In the genomic region with DNA sequence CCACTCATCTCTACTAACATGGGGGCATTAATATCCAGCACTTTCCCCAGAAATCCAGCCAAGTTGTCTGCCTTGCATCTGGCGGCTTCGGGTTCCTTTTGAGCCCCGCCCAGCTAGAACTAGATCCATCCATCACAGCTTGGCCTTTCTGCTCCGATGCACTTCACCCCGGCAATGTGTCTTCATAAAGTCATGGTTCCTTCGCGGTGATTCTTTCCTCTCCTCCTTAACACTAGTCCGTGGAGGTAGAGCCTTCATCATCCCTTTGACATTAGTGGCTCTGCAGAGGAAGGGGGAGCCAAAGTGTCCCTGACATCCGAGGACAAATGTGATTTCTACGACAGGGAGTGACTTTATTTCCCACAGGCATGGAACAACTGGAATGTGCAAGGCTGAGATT, we compare ENCODE assay signal across 14 mouse cellular contexts. TPM values are rescaled to one million over a fixed set of nuclear protein-coding genes. Genes with fewer than 3 reads are reported as not detected.
DNase-seq lines count a peak whose midpoint lies in the region; ATAC-seq lines count a peak whose summit lies in the region.
"Had no signal": no experiment of that assay in that cellular context is flagged by ENCODE, and none has a peak within 500 bp of the region (broad histone marks: within the 10 kb centered on the region; RNA-seq: fewer than 3 reads in every experiment).

No protein-coding gene starts in this region.

- 79% methylated on average over 10 of the region's 10 CpGs for WGBS in midbrain, embryonic 10.5 days
- whole genome bisulfite sequencing in midbrain, embryonic 14.5 days = 58% methylated on average over 10 of the region's 10 CpGs

- H3K9me3 ChIP-seq in midbrain, embryonic 10.5 days (replicated peaks) = no peaks in the 10 kb centered on the region
- no peaks in the 10 kb centered on the region for H3K9me3 ChIP-seq in midbrain, embryonic 14.5 days (ENCODE audit: control insufficient read depth, low read length)
- H3K9me3 ChIP-seq: embryonic facial prominence, embryonic 12.5 days; forebrain, embryonic 15.5 days; heart, embryonic 10.5 days; heart, embryonic 15.5 days; hindbrain, embryonic 12.5 days had no signal

- no peak overlapping the region for H3K4me2 ChIP-seq in midbrain, embryonic 14.5 days (ENCODE audit: low read length)
- H3K4me2 ChIP-seq: embryonic facial prominence, embryonic 12.5 days; forebrain, embryonic 15.5 days; heart, embryonic 15.5 days; hindbrain, embryonic 12.5 days had no signal

- no peak overlapping the region for H3K9ac ChIP-seq in midbrain, embryonic 14.5 days (replicated peaks; ENCODE audit: low read length)
- H3K9ac ChIP-seq: embryonic facial prominence, embryonic 12.5 days; forebrain, embryonic 15.5 days; heart, embryonic 15.5 days; hindbrain, embryonic 12.5 days had no signal

- no peak for DNase-seq in midbrain, embryonic 10.5 days (ENCODE audit: low spot score)
- DNase-seq in midbrain, embryonic 14.5 days = no peak
- peak; percentile 65 for DNase-seq in embryo, embryonic 10 days (ENCODE audit: low spot score)
- DNase-seq in embryo, embryonic 9.5 days (ENCODE audit: extremely low spot score) = peak; percentile 25
- DNase-seq in frontal cortex, postnatal 14 days (ENCODE audit: low spot score in 2 of 2) = no peak
- no peak for DNase-seq in adrenal gland, postnatal 4 days (ENCODE audit: low spot score in 2 of 2)

- H3K27me3 ChIP-seq in midbrain, embryonic 10.5 days (ENCODE audit: low read depth, poor library complexity, severe bottlenecking) = peaks cover 19% of the 10 kb centered on the region
- no peaks in the 10 kb centered on the region for H3K27me3 ChIP-seq in midbrain, embryonic 14.5 days (ENCODE audit: control insufficient read depth, insufficient read depth, low read length)
- H3K27me3 ChIP-seq: embryonic facial prominence, embryonic 12.5 days; forebrain, embryonic 15.5 days; hindbrain, embryonic 12.5 days had no signal

- no peak overlapping the region for H3K4me3 ChIP-seq in midbrain, embryonic 10.5 days
- no peak overlapping the region for H3K4me3 ChIP-seq in midbrain, embryonic 14.5 days (replicated peaks; ENCODE audit: low read depth, low read length)
- H3K4me3 ChIP-seq: embryonic facial prominence, embryonic 12.5 days; forebrain, embryonic 15.5 days; heart, embryonic 10.5 days; heart, embryonic 15.5 days; hindbrain, embryonic 12.5 days had no signal

- ATAC-seq in midbrain, embryonic 14.5 days (ENCODE audit: low FRiP score, low TSS enrichment) = no peak
- ATAC-seq: forebrain, embryonic 15.5 days; inflammation-experienced regulatory T-cells, adult 6 months; intestine, postnatal 0 days had no signal

- 0 out of 2 replicates have a peak overlapping the region, but pooled peaks have one; percentile 14 for H3K27ac ChIP-seq in midbrain, embryonic 10.5 days (replicated peaks)
- H3K27ac ChIP-seq in midbrain, embryonic 14.5 days (replicated peaks; ENCODE audit: low read depth, low read length) = no peak overlapping the region
- H3K27ac ChIP-seq: embryonic facial prominence, embryonic 12.5 days; forebrain, embryonic 15.5 days; heart, embryonic 10.5 days; heart, embryonic 15.5 days; hindbrain, embryonic 12.5 days had no signal

- peaks cover 34% of the 10 kb centered on the region for H3K4me1 ChIP-seq in midbrain, embryonic 10.5 days
- 0 out of 2 replicates have a peak, but pooled peaks cover 5% of the 10 kb centered on the region for H3K4me1 ChIP-seq in midbrain, embryonic 14.5 days (ENCODE audit: control insufficient read depth, insufficient read depth, low read length)
- H3K4me1 ChIP-seq: embryonic facial prominence, embryonic 12.5 days; forebrain, embryonic 15.5 days; heart, embryonic 15.5 days had no signal

- H3K36me3 ChIP-seq in midbrain, embryonic 10.5 days = no peaks in the 10 kb centered on the region
- H3K36me3 ChIP-seq in midbrain, embryonic 14.5 days (ENCODE audit: control insufficient read depth, insufficient read depth, low read length) = no peaks in the 10 kb centered on the region
- H3K36me3 ChIP-seq: embryonic facial prominence, embryonic 12.5 days; forebrain, embryonic 15.5 days; heart, embryonic 10.5 days; heart, embryonic 15.5 days; hindbrain, embryonic 12.5 days had no signal

RNA-seq across cellular contexts. Expression of a gene that starts 46.1 kb away (rescaled TPM):
- polyA plus RNA-seq in midbrain, embryonic 10.5 days (2016; fragmentation: Nextera tagmentation; extraction: Ambion mirVana) = 3.4 and 7.3 TPM in 2 replicates
- 19.4 and 23.7 TPM in 2 replicates for polyA plus RNA-seq in midbrain, embryonic 14.5 days (2014; fragmentation: Nextera tagmentation; extraction: Ambion mirVana)
- total RNA-seq in adrenal gland, postnatal 4 days (2021) = under 1 TPM; 0.76 to 0.85 TPM
- total RNA-seq: heart, postnatal 14 days had no signal
- polyA plus RNA-seq: heart, embryonic 10.5 days had no signal

RNA-seq across cellular contexts. Expression of a gene that starts 49.8 kb away (rescaled TPM):
- 10.3 and 14.6 TPM in 2 replicates for polyA plus RNA-seq in midbrain, embryonic 10.5 days (2016; fragmentation: Nextera tagmentation; extraction: Ambion mirVana)
- 20.7 and 22.0 TPM in 2 replicates for polyA plus RNA-seq in midbrain, embryonic 14.5 days (2014; fragmentation: Nextera tagmentation; extraction: Ambion mirVana)
- total RNA-seq in adrenal gland, postnatal 4 days (2021) = 10 to 100 TPM; 97.9 to 99.9 TPM

Comparison
In these comparisons a context has a peak if more than half of its experiments do, and no peak if none do; other contexts are left out.
1. DNase-seq: peak in embryo, embryonic 10 days (single experiment) and embryo, embryonic 9.5 days (single experiment); none in midbrain, embryonic 10.5 days (single experiment), midbrain, embryonic 14.5 days (single experiment), frontal cortex, postnatal 14 days (0 of 2) and adrenal gland, postnatal 4 days (0 of 2).